ENCODE assay signal across 8 mouse cellular contexts in the genomic region with DNA sequence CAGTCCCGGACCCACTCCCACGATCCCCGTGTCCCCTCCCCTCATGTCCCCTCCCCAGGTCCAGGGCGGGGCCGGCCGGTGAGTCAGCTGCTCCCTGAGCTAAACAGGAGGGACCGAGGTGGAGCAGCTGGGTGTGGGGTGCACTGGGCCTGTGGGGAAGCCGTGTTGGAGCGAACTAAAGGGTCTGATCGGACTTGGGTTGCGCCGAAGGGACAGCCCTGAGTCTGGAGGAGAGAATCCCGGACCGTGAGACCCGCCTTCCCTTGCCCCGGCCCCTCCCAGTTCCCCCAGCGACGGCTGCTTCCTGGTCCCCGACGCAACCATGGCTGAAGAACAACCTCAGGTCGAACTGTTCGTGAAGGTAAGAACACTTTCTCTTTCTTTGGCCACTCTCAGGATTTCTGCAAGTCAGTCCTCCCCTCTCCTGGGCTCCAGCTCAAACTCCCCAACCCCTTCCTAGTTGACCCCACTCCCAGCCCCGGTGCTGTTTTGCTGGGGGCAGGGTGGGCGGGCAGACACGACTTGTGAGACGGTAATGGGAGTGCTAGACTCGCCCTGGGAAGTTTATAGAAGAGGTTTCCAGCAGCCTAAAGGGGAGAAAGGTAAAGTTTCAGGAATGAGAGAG. TPM values are rescaled to one million over a fixed set of nuclear protein-coding genes. Genes with fewer than 3 reads are reported as not detected.
DNase-seq lines count a peak whose midpoint lies in the region; ATAC-seq lines count a peak whose summit lies in the region.

No protein-coding gene starts in this region.

- WGBS in intestine, embryonic 15.5 days, result under 1% methylated on average over 27 of the region's 27 CpGs
- 0% methylated on average over 24 of the region's 27 CpGs for WGBS in neural tube, embryonic 14.5 days

- peak overlapping the region; percentile 61 for H3K4me3 ChIP-seq in intestine, embryonic 15.5 days (replicated peaks)
- peak overlapping the region; percentile 35 for H3K4me3 ChIP-seq in neural tube, embryonic 14.5 days (ENCODE audit: low read depth, low read length)

- H3K4me2 ChIP-seq in intestine, embryonic 15.5 days (replicated peaks), result peak overlapping the region; percentile 99
- peak overlapping the region; percentile 38 for H3K4me2 ChIP-seq in neural tube, embryonic 14.5 days (ENCODE audit: low read depth, low read length)

- H3K4me1 ChIP-seq in intestine, embryonic 15.5 days (replicated peaks), result peaks cover 39% of the 10 kb centered on the region
- H3K4me1 ChIP-seq in neural tube, embryonic 14.5 days (ENCODE audit: control insufficient read depth, insufficient read depth, low read length), result peaks cover 5% of the 10 kb centered on the region; the same call in 1 of the 2 replicates

- no peaks in the 10 kb centered on the region for H3K27me3 ChIP-seq in intestine, embryonic 15.5 days (replicated peaks)
- no peaks in the 10 kb centered on the region for H3K27me3 ChIP-seq in neural tube, embryonic 14.5 days (ENCODE audit: control insufficient read depth, insufficient read depth, low read length)

- ATAC-seq in intestine, embryonic 15.5 days, result peak; percentile 5
- ATAC-seq in neural tube, embryonic 14.5 days (ENCODE audit: low read depth), result no peak

- intact Hi-C loops in gastrocnemius, postnatal 36 days (cut with DNase I), result no loop called here

- H3K36me3 ChIP-seq in intestine, embryonic 15.5 days, result peaks cover 18% of the 10 kb centered on the region
- H3K36me3 ChIP-seq in neural tube, embryonic 14.5 days (ENCODE audit: control insufficient read depth, insufficient read depth, low read length), result no peaks in the 10 kb centered on the region

- peak; percentile 40 for DNase-seq in cerebellum, adult 8-10 months
- DNase-seq in cerebellum, adult 11 months, result no peak
- DNase-seq in cerebellum, postnatal 25 days, result peak; percentile 57 to 59
- peak; percentile 69 to 71 for DNase-seq in gastrocnemius, postnatal 36 days
- DNase-seq in lung, adult 18-20 months, result peak; percentile 88
- peak; percentile 86 for DNase-seq in thymus, postnatal 25 days

- H3K27ac ChIP-seq in intestine, embryonic 15.5 days, result peak overlapping the region; percentile 100
- H3K27ac ChIP-seq in neural tube, embryonic 14.5 days (ENCODE audit: low read depth, low read length), result peak overlapping the region; percentile 49

- 0 out of 2 replicates have a peak, but pooled peaks cover 4% of the 10 kb centered on the region for H3K9me3 ChIP-seq in intestine, embryonic 15.5 days
- H3K9me3 ChIP-seq in neural tube, embryonic 14.5 days (ENCODE audit: control insufficient read depth, low read length), result no peaks in the 10 kb centered on the region

- H3K9ac ChIP-seq in intestine, embryonic 15.5 days, result peak overlapping the region; percentile 79
- peak overlapping the region; percentile 46 for H3K9ac ChIP-seq in neural tube, embryonic 14.5 days (replicated peaks; ENCODE audit: low read depth, low read length)

RNA-seq across cellular contexts. Expression of gene Clic1, which starts 0.5 kb away (rescaled TPM):
- total RNA-seq in gastrocnemius, postnatal 36 days (2021), result 10 to 100 TPM; 10.9 to 12.0 TPM
- 385 and 387 TPM in 2 replicates for polyA plus RNA-seq in intestine, embryonic 15.5 days (2015; fragmentation: Nextera tagmentation; extraction: Ambion mirVana)
- polyA plus RNA-seq in neural tube, embryonic 14.5 days (2014; fragmentation: Nextera tagmentation; extraction: Ambion mirVana), result 13.3 and 37.0 TPM in 2 replicates

RNA-seq across cellular contexts. Expression of gene Msh5, which starts 3.7 kb away (rescaled TPM):
- under 1 TPM; 0.20 to 0.35 TPM for total RNA-seq in gastrocnemius, postnatal 36 days (2021)
- 3.0 and 3.1 TPM in 2 replicates for polyA plus RNA-seq in intestine, embryonic 15.5 days (2015; fragmentation: Nextera tagmentation; extraction: Ambion mirVana)
- 1.9 and 2.2 TPM in 2 replicates for polyA plus RNA-seq in neural tube, embryonic 14.5 days (2014; fragmentation: Nextera tagmentation; extraction: Ambion mirVana)

RNA-seq across cellular contexts. Expression of gene Ddah2, which starts 8.6 kb away (rescaled TPM):
- total RNA-seq in gastrocnemius, postnatal 36 days (2021), result 1 to 10 TPM; 8.4 to 8.9 TPM
- 185 and 190 TPM in 2 replicates for polyA plus RNA-seq in intestine, embryonic 15.5 days (2015; fragmentation: Nextera tagmentation; extraction: Ambion mirVana)
- polyA plus RNA-seq in neural tube, embryonic 14.5 days (2014; fragmentation: Nextera tagmentation; extraction: Ambion mirVana), result 269 and 303 TPM in 2 replicates

RNA-seq across cellular contexts. Expression of gene Ly6g6c, which starts 14.9 kb away (rescaled TPM):
- not detected for total RNA-seq in gastrocnemius, postnatal 36 days (2021)
- polyA plus RNA-seq in intestine, embryonic 15.5 days (2015; fragmentation: Nextera tagmentation; extraction: Ambion mirVana), result not detected in 2 replicates
- polyA plus RNA-seq in neural tube, embryonic 14.5 days (2014; fragmentation: Nextera tagmentation; extraction: Ambion mirVana), result not detected in 2 replicates

RNA-seq across cellular contexts. Expression of gene Mpig6b, which starts 15.7 kb away (rescaled TPM):
- not detected for total RNA-seq in gastrocnemius, postnatal 36 days (2021)
- polyA plus RNA-seq in intestine, embryonic 15.5 days (2015; fragmentation: Nextera tagmentation; extraction: Ambion mirVana), result 0.23 and 0.35 TPM in 2 replicates
- 0.12 and 0.15 TPM in 2 replicates for polyA plus RNA-seq in neural tube, embryonic 14.5 days (2014; fragmentation: Nextera tagmentation; extraction: Ambion mirVana)

Comparison
In these comparisons a context has a peak if more than half of its experiments do, and no peak if none do; other contexts are left out.
1. RNA of gene Clic1, which starts 0.5 kb away (polyA plus RNA-seq): 385 to 387 TPM in intestine, embryonic 15.5 days; 13.3 to 37.0 TPM in neural tube, embryonic 14.5 days; every median in the first group is over 10 times any median in the second.